Mouse (Mus musculus): Measurements from ENCODE around the gene Cdc40.
"Not testable (repeated sequence)": the region's sequence is repeated elsewhere in the genome, so short reads cannot be mapped to it uniquely, and the experiment has no call there.

Cdc40 gene

GRCm38 (mm10) chr10:40857599-40857998, 25.5 kb downstream of the Cdc40 start:
- no peak for DNase-seq (ENCODE audit: low spot score)

- DNase-seq (ENCODE audit: low spot score): no peak
Measured at GRCm38 (mm10) chr10:40856703-40857102, 26.4 kb downstream of the Cdc40 start.

GRCm38 (mm10) chr10:40855616-40856015, 27.5 kb downstream of the Cdc40 start:
- no peak for DNase-seq (ENCODE audit: low spot score)

- DNase-seq (ENCODE audit: low spot score): no peak
Measured at GRCm38 (mm10) chr10:40851138-40851537, 32.0 kb downstream of the Cdc40 start.

- no peak for DNase-seq (ENCODE audit: low spot score)
Measured at GRCm38 (mm10) chr10:40850644-40851043, 32.5 kb downstream of the Cdc40 start.

GRCm38 (mm10) chr10:40847176-40847874, 35.8 kb downstream of the Cdc40 start:
- DNase-seq (ENCODE audit: low spot score): no peak

GRCm38 (mm10) chr10:40845626-40846025, 37.5 kb downstream of the Cdc40 start:
- DNase-seq (ENCODE audit: low spot score): no peak

DNA sequence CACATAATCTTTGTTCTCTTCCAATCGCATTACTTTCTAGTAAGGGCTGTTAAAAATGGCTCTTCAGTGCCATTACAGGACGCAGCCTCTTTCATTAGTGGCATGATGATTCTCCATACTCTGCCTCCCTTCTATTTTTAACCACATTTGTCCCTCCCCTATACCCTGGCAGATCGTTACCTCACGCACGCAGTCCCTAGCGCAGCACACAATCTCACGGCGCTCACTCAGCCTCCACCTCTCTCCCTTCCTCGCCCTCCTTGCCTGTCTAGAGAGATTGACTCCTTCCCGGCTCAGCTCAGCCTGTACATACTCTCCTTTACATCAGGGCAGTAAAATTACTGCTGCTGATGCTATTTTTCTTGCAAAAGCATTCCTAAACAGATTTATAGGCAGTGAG, 38.6 kb downstream of the Cdc40 start:
- DNase-seq (ENCODE audit: low spot score): no peak

DNA sequence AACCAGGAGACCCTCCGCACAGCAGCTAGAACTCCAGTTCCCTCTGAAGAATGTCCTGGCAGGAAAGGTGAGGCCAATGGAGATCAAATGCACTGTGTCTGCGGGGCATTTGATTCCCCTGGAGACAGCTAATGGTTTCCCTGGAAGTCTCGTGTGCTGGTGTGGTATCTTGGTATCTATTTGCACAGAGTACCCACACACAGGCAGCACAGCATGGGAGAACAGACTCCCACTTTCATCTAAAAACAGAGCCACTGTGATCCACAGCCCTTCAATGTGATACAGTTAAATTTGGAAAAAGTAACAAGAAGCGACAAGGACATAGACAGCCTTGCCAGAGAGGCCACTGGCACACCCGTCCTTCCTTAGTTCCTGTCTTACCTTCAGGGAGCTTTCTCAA, 39.3 kb downstream of the Cdc40 start:
- no peak for DNase-seq (ENCODE audit: low spot score)

- no peak for DNase-seq (ENCODE audit: low spot score)
Measured at GRCm38 (mm10) chr10:40840086-40840485, 43.0 kb downstream of the Cdc40 start.

GRCm38 (mm10) chr10:40831267-40831666, 51.8 kb downstream of the Cdc40 start:
- no peak for DNase-seq (ENCODE audit: low spot score)

GRCm38 (mm10) chr10:40830312-40830711, 52.8 kb downstream of the Cdc40 start:
- no peak for DNase-seq (ENCODE audit: low spot score)

DNA sequence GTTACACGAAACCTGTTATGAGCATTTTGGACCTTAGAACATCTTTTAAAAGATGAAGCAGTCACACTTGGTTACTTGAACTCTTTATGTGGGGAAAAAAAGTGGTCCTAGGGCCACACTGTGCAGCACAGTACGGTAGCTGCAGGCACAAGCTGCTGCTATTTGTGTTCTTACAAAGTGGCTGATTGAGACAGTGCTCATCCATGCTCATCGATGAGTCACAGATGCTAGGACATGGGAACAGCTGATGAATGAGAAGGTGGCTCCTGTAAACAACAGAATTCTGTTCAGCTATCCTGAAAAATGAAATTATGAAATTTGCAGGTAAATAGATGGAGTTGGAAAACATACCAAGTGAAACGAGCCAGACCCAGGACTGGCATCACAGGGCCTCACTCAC, 55.4 kb downstream of the Cdc40 start:
- no peak for DNase-seq (ENCODE audit: low spot score)

GRCm38 (mm10) chr10:40825952-40826351, 57.2 kb downstream of the Cdc40 start:
- no peak for DNase-seq (ENCODE audit: low spot score)

DNA sequence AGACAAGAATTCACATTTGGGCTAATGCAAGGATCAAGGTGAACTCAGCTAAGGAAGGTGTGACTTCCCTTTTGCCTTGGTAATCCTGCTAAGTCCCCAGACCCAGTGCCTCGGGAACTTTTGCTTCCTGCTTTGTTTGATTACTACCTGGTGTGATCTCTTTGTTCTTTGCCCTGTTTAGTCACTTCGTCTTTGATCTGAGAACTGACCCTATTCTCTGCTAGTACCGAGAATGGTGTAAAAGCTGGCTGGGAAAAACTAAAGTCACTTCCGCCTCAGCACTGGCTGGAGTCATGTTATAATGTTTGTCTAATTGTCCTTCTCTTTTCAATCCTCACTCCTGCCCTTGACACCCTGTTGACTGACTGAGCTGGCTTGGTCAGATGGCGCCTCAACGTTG, 66.6 kb downstream of the Cdc40 start:
- no peak for DNase-seq (ENCODE audit: low spot score)

DNA sequence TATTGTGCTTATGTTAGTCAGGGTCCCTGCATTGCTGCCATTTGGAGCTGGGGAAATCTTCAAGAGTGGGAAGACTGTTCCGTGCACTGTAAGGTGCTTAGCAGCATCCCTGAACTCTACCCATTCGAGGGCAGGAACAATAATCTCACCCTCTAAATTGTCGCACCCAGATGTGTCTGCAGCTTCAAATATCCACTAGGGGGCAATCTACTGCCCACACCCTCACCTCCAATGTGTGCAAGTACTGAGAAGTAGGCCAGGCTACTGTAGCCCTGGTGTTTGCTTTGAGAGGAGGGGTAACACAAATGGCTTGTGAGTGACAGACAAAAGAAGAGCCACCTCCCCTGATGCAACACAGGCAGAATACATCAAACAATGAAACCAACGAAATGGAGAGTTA, 69.5 kb downstream of the Cdc40 start:
- no peak for DNase-seq (ENCODE audit: low spot score)

DNA sequence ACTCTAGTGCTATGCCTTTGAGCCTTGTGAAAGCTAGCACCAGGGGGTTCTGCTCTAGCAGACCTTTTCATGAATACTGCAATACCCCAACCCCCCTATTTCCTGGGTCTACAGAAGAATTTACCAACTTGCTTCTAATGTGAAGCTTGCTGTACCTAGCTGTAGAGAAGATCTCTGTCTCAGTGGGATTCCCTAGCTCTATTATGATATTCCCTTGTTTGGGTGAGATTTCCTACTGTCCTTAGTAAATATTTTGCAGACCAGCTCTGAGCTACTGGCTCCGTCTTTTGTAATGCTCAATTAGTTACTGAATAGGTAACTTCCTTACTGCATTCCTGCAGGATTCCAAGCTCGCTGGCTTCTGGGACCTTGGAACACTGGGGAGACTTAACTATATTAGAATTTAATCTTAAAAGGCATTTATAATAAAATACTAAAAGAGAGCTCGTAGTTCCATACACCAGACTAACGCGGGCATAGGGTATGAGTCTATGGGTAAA, 73.7 kb downstream of the Cdc40 start:
- DNase-seq (ENCODE audit: low spot score): not testable (repeated sequence)

GRCm38 (mm10) chr10:40806221-40806620, 76.9 kb downstream of the Cdc40 start:
- DNase-seq (ENCODE audit: low spot score): no peak

- no peak for DNase-seq (ENCODE audit: low spot score)
Measured at GRCm38 (mm10) chr10:40805221-40805620, 77.9 kb downstream of the Cdc40 start.

DNA sequence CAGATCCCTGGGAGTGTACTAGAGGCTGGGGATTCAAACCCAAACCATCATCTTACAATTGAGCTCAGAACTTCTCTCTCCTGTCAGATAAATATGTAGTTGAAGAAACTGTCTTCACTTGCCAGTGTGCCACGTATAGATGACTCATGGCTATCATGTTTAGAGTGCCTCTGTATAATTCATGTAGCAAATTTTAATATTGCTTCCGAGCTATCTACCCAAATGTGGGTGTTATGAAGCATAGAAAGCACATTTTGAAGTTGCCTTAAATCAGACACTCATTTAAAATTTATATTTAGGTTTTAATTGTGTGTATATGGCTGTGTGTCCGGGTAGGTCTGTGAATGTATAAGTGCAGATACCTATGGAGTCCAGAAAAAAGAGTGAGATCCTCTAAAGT, 91.0 kb downstream of the Cdc40 start:
- DNase-seq (ENCODE audit: low spot score): no peak

DNA sequence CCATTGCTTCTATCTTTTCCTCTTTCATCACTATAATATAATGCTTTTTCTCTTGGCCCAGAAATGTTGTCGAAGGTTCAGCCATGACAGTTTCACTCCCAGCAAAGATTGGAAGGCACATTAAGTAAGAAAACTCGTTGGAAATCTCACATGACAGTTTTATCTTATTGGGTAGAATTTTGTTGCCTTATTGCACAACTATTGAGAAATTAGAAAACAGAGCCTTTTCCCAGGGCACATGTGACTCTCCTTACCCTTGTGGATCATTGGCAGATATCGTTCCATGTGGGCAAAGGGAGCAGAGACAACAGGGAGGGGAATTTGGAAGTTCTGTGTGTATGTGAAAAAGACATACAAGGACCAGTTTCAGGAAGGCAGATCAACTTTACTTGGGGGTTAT, 92.7 kb downstream of the Cdc40 start:
- DNase-seq (ENCODE audit: low spot score): no peak

Data from urinary bladder, postnatal 10 days (tissue).